Mouse (Mus musculus): ENCODE measurements around the gene Abcf3. TPM values are rescaled to one million over a fixed set of nuclear protein-coding genes. Genes with fewer than 3 reads are reported as not detected.

Gene Abcf3
- polyA plus RNA-seq, 3 experiments from 2014 or later: 49.8 to 94.5 (median 71.5) TPM

DNA sequence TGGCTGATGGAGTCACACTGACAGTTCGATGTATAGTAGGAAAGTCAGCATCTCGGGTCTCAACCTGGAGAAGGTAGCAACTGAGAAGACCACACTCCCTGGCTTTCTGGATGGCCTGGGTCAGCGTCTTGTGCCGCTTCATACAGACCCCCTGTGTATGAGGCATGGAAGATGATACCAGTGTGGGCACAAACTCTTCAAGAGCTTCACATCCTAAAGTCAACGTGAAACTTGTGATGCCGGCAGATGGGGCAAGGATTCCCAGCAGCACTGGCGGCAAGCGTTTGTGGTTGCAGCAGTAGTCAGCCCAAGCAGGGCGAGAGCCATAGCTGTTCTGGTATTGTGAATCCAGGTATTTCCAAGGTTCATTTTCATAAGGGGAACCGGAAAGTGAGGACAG lies 2.7 kb upstream of the Abcf3 start:
- ATAC-seq: no peak

DNA sequence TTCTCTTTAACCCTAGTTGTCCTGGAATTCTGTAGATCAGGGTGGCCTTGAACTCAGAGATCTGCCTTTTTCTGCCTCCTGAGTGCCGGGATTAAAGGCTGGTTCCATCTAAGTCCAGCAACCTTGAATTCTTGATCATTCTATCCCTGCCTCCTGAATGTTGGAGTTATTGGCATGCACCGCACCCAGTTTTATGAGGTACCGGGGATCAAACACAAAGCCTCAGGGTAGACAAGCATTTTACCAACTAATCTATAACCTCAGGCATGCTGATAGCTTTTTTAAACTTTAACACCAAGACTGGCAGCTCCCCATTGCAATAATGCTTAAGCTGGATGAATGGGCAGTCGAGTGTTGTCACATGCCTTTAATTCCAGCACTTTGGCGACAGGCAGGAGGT lies 954 bp upstream of the Abcf3 start:
- ATAC-seq: no peak

DNA sequence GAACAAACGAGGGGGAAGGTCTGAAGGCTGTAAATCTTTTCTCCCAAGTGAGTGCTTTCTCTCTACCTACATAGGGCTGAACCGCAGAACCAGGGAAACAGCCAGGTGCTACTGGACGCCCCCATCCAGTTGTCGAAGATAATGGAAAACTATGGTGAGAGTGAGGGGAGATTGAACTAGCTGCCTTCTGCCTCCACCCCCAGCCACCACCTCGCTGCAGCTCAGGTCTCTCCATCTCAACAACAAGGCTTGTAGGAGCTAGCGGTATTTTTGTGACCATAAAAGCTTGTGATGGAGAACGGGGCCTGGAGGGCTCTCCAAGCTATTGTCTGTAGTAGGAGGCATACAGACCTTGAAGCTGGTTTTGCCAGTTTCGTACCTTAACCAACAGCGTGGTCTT lies 784 bp downstream of the Abcf3 start:
- ATAC-seq: no peak

DNA sequence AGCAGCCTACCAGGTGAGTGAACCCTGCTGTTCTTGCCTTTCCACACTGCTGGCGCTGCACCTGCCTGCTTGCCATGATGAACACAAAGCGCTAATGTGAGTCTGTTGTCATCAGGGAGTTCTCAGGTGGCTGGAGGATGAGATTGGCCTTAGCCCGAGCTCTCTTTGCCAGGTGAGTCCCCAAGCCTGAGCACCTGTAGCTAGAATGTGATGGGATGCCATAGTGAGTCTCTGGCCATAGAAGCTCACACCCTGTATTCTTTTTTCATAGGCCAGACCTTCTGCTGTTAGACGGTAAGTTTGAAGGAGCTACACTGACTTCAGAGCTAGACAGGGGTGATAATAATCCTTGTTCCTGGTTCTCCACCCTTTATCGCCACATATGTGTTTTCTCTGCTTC lies 3.3 kb downstream of the Abcf3 start:
- no peak for ATAC-seq

- no peak for ATAC-seq
These were observed 4.2 kb downstream of the Abcf3 start for GRCm38 (mm10) chr16:20552594-20552993.

DNA sequence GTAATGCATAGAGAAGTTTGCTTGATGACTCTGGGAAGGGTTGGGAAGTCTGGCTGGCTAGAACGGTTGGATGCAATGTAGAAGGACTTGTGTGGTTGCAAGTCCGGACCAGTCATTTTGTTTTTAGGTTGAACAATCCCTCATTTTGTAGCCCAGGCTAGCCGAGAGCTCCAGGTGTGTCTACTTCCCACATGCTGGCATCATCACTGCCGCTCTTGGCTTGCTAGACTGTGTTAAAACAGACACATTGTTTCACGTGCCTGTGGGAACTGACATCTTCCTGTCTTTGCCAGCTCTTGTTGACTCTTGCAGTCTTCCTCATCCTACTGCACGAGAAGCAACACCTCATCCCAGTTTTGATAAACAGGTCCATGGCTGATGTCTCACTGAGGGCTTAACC lies 6.6 kb downstream of the Abcf3 start:
- ATAC-seq: no peak

DNA sequence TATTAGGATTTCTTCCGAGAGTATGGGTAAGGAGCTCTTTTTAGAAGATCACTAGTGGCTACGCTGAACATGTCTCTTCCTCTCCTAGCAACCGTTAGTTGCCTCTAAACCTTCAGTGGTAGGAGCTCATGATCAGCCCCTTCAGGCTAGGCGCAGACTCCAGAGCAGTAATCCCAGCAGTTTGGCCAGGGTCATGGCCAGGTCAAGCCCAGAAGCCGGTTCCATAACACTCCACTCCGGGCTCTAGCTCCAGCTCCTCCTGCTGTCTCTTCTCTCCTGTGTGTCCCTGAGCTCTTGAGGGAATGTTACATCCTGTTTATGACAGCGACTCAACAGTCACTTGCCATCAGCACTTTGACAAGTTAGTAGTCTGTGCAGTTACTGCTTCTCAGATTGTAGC lies 9.0 kb downstream of the Abcf3 start:
- ATAC-seq: no peak

GRCm38 (mm10) chr16:20565075-20565474 lies 16.7 kb downstream of the Abcf3 start:
- ATAC-seq: no peak

DNA sequence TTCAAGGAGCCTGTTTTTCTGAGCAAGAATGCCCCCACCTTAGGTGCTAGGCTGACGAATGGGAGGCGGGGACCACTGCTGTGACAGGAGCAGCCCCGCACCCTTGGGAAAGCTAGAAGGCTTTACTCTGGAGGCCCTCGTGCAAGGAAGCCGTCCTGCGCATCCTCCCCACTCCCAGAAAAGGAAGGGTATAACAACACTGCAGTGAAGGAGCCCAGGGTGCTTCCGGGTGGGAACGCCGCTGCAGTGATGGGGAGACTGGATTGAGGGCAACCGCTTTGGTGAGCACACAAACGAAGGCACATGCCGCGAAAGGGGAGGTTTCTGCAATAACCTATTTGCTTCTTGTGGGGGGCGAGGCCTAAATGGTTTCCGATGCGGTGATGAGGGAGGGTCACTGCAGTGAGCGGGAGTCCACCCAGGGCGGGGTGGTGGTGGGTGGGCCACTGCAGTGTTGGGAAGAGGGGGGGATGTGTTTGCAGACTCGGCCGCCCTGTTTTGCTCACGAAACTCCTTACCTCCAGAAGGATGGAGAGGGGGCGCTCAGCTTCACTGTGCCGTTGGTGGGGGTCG lies 41.1 kb downstream of the Abcf3 start, which contains the start of gene Vwa5b2:
TSS of gene Vwa5b2 (plus strand) at position 106 of the 573 bp plus-strand sequence.
- ATAC-seq: no peak

GRCm38 (mm10) chr16:20589939-20590679 lies 41.7 kb downstream of the Abcf3 start:
- ATAC-seq: no peak

DNA sequence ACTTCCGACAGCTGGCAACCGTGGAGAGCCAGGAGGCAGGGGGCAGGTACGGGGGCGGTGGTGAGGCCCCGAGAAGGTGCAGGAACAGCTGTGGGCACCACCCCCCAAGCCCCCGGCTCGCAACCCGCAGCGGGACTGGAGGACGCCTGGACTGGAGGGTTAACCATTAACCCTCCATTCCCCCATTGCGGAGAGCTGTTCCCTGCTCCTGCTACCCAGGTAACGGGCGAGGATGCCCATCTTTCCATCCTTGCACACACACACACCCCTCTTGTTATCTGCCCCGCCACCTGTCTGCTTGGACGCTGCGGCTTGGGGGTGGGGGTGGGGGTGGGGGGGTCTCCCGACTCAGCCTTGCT lies 42.3 kb downstream of the Abcf3 start:
- no peak for ATAC-seq

DNA sequence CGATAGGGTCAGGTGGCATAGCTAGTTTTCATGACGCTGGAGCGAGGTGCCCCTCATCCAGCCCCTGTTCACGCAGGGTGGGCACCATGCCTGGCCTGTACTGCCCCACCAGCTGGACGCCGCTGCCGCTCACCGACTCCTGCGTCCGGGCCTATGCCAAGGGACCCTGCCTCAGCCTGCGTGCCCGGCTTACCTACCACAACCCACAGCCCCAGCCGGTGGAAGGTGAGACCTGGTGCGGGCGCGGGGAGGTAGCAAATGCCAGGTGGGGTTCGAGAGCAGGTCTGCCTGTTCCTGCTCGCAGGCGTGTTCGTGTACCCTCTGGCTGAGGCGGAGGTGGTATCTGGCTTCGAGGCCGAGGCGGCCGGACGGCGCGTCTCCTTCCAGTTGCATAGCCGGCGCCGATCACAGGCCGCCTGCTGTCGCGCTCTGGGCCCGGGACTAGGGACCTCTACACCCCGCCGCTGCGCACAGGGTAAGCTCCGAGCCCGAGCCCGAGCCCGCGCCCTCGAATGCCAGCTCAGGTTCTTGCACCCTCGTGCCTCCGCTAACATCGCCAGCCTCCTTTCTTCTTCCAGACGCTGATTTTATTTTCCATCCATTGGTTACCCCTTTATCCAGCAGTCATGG lies 42.8 kb downstream of the Abcf3 start:
- no peak for ATAC-seq

GRCm38 (mm10) chr16:20595060-20595673 lies 46.8 kb downstream of the Abcf3 start:
- no peak for ATAC-seq

GRCm38 (mm10) chr16:20595737-20596136 lies 47.4 kb downstream of the Abcf3 start:
- no peak for ATAC-seq

DNA sequence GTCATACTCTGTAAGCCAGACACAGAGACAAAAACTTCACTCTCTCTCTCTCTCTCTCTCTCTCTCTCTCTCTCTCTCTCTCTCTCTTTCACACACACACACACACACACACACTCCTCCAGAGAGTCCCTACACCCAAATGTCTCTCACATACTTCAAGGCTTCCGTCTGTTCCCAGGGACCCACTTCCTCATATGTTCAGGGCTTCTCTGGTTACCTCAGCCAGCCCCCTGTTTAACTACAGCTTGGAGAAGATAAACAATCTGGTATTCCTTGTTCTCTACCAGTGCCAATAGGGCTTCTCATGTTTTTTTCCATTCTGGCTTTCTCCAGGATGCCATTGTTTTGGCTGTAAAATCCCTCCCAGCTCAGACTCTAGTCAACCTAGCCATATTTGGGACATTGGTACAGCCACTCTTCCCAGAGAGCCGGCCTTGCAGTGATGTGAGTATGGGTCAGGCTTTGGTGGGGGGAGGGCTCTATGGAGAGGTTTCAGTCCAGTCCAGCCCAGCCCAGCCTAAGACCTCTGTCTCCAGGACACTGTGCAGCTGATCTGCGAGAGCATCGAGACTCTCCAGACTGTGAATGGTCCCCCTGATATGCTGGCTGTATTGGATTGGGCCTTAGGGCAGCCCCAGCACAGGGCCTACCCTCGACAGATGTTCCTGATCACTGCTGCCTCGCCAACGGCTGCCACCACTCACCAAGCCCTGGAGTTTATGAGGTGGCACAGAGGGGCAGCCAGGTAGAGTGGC lies 48.5 kb downstream of the Abcf3 start:
- no peak for ATAC-seq

GRCm38 (mm10) chr16:20600511-20600910 lies 52.1 kb downstream of the Abcf3 start:
- ATAC-seq: no peak

- no peak for ATAC-seq
These were observed 56.3 kb downstream of the Abcf3 start for GRCm38 (mm10) chr16:20604705-20605104.

DNA sequence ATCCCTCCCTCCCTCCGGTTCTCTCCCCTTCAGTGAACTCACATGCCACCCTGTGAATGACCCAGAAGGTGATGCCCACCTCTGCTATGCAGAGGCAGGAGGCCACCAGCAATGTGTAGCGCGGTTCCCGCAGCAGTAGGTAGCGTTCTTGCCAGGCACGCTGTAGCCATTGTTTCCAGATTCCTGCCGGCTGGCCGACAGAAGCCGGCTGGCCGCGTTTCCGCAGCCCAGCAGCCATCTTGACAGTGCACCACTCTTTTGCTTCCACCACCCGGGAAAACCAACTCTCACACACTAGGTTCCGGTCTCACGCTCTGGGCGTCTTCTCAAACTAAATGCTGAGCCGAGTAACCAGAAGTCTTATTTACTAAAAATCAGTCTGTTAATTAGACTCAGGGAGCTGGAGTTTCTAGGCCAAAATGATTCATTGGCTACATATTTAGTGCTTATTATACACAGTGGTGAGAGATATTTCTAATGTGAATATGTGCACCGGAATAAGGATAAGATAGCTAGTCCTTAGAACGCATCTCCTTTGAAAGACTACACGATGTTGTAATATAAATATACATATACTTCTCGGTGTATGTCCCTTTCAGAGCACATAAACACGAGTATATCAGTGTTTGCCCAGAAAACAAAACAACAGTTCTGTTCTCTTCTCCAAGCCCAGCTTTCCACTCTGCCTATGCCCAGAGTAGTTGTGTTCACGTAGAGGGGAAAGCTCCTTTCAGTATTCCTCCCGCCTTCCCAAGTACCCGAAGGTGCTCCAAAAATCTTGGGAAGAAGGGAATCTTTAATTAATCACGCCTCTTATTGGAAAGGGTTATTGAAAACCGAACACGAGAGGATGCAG lies 62.4 kb downstream of the Abcf3 start:
- ATAC-seq: peak; percentile 66

Data from inflammation-experienced regulatory T-cells, adult 6 months (primary cell).